Mouse (Mus musculus) hindlimb bud, embryonic 11.5 days (tissue): ENCODE data around the gene Wbp11.

Experiments
- DNase-seq: peaks from one replicate; pipeline ENCODE4 v3.0.0-alpha.2; 2012; ENCODE audit warnings: low read depth, low spot score; ENCODE audit errors: extremely low spot score

Gene Wbp11

GRCm38 (mm10) chr6:136844903-136845302, 16.9 kb upstream of the Wbp11 start:
- no peak for DNase-seq

DNA sequence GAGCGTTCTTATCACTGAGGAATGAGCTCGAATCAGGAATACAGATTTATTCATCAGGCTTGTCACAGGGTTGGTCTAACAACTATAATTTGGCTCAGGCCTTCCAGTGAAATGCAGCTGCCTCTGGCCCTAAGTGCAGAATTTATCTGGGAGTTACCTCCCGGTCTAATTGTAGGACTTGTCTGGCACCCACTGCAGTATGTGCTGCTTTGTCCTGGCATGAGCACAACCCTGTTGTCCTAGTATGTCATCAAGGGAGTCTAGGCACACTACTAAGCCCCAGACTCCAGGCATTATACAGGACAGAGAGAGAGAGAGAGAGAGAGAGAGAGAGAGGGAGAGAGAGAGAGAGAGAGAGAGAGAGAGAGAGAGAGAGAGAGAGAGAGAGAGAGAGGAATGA, 9.3 kb upstream of the Wbp11 start:
- no peak for DNase-seq

DNA sequence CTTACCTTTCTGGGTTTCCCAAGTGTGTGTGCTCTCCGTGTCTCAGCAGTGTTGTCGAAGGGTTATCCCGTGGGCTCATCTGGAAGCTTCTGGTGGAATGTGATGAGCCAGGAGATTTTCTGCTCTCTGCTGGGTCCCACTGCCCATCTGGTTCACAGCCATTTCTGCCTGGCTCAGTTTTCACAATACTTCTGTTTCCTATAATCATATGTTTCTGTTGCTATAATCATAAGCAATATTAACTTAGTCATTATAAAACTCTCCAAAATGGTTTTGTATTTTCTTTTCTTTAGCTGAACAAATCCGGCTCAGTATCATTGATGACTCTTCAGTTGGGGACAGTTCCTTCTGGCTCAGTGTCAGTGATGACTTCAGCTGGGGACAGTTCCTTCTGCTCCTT, 7.3 kb upstream of the Wbp11 start, which contains the start of gene Smco3:
TSS of gene Smco3 (minus strand) at position 101 of the 400 bp plus-strand sequence.
- DNase-seq: no peak

DNA sequence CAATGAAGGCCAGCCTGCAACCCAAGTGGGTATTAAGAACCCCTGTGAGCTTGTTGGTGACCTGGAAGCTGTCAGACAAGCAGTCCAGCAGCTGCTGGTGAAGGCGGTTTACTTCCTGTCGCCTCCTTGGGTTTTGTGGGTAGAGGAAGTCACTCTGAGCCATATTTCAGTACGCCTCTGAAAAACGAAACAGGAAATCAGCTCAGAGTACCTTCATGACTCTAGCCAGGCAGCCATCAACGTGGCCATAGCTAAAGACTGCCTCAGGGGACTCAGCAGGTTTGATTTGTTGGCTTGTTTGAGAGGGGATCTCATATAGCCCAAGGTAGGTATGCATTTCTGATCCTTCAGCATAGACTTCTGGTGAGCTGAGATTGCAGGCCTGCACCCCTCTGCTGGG, 3.7 kb upstream of the Wbp11 start:
- DNase-seq: no peak

GRCm38 (mm10) chr6:136828681-136829080, 648 bp upstream of the Wbp11 start:
- no peak for DNase-seq

DNA sequence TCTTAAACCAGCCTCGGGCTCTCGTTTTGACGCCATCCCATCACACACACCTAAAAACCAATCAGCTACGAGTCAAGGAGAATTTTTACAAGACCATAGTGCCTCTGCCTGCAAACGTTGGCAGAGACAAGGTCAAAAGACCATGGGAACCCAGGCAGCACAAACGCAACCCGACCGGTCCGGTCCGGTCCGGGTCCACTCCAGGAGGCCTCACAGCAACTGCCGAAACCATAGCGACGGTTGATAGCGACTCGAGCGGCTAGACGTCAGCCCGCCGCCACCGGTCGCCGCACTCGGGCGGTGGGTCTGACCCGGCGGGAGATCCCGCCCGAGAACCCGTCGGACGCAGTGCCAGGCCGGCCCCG, 535 bp downstream of the Wbp11 start, which contains the start of gene BC049715:
TSS of gene BC049715 (plus strand) at position 111 of the 365 bp plus-strand sequence.
- DNase-seq: no peak

DNA sequence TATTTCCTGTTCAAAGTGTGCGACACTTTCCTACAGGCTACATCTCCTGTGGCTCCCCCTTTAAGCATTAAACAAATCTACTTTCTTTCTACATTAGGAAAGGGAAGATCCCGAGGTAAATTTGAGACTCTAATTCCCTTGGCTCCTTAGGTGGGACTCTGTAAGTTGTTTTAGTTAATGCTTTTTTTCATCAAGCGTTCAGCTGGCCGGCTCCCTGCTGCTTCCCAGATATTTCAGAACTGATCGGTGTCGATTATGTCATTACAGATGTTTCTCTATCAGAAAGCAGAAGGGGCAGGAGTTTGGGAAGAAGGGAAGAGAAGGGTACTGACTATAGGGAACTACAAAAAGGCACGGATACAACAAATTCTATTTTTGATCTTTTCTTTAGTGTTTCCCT, 917 bp downstream of the Wbp11 start:
- DNase-seq: no peak

DNA sequence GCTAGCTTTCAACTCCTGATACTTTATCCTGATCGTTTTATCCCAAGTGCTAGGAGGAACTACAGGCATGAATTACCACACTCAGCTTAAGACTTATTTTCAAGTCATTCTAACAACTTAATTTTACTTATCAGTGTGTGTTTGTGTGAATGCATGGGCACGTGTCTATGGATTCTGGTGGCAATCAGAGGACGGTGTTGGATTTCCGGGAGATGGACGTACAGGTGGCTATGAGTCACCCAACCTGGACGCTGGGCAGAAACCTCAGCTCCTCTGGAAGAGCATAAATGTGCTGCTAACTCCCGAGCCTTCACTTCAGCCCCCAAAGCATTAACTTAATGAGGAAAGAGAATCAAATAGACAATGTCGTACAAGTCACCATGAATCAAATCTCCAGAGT, 3.0 kb downstream of the Wbp11 start:
- DNase-seq: no peak

DNA sequence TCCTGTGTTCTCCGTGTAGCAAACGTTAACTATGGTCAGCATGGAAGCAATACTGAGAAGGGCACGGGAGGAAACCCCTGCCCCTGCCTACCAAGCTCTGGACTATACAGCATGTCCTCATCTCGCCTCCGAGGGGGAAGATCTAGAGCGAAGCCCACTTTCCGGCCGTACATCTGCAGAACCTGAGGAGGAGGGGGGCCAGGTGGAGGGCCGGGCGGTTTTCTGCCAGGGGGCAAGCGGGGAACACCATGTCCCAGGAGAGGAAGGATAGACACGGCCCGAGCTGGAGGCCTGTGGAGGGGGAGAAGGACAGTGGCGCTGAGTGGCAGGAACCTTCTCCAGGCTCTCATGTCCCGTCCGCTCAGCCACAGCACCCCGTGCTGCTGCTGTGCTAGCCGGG, 6.9 kb downstream of the Wbp11 start:
- no peak for DNase-seq

- no peak for DNase-seq
These were observed 7.7 kb downstream of the Wbp11 start for GRCm38 (mm10) chr6:136820381-136820780.

DNA sequence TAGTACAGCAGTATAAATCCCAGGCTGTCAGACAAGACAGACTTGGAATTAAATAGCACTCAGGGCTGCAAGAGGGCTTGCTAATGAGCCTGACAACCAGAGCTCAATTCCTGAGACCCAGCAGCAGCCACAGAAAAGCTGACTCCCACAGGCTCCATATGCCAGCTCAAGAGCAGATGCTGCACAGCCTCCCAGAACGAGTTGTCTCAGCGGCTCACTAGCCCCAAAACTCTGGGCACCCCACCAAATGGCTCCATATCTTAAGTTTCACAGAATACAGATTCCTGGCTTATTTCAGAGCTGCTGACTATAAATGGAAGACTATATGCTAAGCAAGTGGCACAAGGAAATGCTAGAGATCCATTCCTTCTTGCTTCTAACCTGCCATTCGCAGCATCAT, 10.5 kb downstream of the Wbp11 start:
- no peak for DNase-seq

GRCm38 (mm10) chr6:136816826-136817225, 11.2 kb downstream of the Wbp11 start:
- DNase-seq: no peak

GRCm38 (mm10) chr6:136815381-136815780, 12.7 kb downstream of the Wbp11 start:
- DNase-seq: no peak

GRCm38 (mm10) chr6:136813117-136813516, 14.9 kb downstream of the Wbp11 start:
- DNase-seq: no peak

DNA sequence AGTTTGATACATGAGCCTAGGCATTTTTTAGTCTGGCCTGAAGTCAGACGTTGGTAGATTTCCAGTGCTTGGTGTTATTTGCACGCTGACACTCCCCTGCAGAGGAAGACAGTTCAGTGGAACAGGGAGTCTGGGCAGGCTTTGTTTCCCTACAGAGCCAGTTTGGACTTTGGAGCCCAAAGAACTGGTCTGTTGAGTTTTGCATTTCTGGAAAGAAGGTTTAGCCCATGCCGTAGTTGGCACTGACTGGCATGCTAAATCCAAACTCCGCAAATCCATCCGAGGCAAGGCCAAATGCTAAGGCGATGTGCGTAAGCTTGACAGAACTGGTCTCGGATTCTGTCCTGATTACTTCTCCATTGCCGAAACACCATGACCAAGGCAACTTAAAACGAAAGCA, 16.8 kb downstream of the Wbp11 start:
- DNase-seq: no peak

DNA sequence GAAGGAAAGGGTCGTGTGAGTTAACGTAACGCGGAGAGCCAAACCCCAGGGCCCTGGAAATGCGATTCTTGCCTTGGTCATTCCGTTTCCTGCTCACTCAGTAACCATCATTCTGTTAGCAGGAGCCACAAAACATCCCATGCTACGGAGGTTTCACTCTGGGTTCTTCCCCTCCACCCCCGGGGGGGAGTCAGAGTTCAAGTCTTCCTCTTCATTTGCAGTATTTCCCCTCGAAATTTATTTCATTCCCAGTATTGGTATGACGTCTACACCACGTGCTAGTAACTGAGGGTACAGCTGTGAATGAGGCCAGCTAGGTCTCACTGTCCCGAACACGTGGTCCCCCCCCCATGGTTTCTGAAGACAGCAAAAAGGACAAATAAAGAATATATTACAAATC, 18.4 kb downstream of the Wbp11 start:
- DNase-seq: no peak

DNA sequence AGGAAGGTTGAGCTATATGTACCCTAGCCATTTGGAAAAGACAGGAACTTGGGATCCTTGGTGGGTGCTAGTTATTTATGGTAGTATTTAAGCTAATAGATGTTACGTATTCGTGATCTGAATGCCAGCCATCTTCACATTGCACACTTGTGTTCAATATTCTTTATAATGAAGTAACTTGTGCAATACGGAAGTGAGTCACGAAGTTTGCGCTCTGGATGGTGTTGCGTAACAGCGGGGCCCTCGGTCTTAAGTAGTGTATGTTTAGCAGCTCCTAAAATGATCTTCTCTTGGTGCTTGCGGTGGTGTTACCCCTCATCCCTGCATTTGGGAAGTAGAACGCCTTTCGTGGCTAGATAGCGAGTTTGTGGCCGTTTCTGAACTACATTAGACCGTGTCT, 19.0 kb downstream of the Wbp11 start:
- no peak for DNase-seq

- DNase-seq: no peak
These were observed 19.4 kb downstream of the Wbp11 start for GRCm38 (mm10) chr6:136808631-136809046.

GRCm38 (mm10) chr6:136808014-136808417, 20.0 kb downstream of the Wbp11 start, which contains the start of gene H2afj:
Gene H2afj (plus strand): TSS chr6:136808244.
- peak; percentile 79 for DNase-seq

DNA sequence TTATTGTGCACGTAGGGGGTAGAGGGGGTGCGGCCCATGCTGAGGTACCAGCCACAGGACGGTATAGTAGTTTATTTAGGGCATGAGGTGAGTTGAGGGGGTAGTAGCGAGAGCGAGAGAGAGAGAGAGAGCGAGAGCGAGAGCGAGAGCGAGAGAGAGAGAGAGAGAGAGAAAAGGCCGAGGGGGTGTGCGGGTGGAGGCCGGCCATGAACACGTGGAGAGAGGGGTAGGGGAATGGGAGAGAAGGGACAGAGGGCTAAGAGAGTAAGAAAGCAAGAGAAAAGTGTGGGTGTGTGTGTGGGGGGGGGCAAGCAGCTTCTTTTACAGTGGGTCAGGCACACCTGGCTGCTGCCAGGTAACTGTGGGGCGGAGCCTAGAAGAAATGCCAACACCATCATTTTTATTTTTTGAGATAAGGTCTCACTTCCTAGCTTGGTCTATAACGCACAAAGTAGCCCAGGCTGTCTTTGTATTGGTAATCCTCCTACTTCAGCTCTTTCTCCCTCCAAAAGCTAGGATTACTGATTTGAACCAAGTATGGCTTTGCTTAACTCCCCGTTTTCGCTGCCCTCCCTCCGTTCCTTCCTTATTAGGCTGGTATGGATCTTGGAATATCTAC, 20.5 kb downstream of the Wbp11 start:
- no peak for DNase-seq

DNA sequence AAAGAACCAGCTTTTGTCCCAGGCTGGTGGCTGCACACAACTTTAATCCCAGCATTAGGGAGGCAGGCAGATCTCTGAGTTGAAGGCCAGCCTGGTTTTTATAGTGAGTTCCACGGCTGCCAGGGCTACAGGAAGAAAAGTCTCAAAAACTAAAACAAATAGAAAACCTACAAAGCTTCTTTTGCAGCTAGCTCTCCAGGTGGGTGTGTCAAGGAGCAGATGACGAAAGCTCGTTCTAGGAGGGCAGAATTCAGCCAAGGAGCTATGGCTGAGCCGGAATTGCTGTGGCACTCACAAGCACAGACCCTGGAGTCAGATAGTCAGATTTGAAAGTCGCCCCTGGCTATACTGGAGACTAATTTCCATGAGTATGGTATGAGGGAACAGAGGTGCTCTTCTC, 21.2 kb downstream of the Wbp11 start:
- DNase-seq: no peak

GRCm38 (mm10) chr6:136805409-136805775, 22.6 kb downstream of the Wbp11 start:
- DNase-seq: no peak

DNA sequence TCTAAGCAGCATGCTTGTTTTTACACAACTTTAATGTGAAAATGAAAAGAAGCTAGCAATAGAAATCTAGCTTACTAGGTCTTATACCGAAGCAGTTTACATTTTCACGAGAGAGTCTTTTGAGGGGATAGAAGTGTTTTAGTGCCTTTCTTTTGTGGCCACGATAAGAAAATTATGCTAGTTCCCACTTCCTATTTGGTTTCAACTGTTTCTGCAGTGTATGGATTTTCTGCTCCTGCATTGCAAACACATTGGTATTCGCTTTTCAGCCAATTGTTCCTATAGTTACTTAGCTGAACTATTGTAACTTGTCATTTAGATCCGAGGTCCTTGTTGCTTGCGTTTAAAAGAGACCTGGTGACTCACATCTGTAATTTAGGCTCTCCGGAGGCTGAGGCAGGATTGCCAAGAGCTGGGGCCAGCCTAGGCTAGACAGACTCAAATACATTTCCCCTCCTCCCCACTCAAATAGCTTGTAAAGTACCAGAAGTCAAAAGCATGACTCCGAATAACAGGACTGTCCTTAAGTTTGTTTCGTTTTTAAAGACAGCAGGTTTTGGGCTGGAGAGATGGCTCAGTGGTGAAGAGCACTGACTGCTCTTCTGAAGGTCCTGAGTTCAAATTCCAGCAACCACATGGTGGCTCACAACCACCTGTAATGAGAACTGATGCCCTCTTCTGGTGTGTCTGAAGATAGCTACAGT, 23.2 kb downstream of the Wbp11 start:
- no peak for DNase-seq
